Mouse (Mus musculus): ENCODE results near the gene Mmrn1. TPM values are rescaled to one million over a fixed set of nuclear protein-coding genes. Genes with fewer than 3 reads are reported as not detected.

The Mmrn1 gene
- total RNA-seq, 1 experiment, result not detected

DNA sequence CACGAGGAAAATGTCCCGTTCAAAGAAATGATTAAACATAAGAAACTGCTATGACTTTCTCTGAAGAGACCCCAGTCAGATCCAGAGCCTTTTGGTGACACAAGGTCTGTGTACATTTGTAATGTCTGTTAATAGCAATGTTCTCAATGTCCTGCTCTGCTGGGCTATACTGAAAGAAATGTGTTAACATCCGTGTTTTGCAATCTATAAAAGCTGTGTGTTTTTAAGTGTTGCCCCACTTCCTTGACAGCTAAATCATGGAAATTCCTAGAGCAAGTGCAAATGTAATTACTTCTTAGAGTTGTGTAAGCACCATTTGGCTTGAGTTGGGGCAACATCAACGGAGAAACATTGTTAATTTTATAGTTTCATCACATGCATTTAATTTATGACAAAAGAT lies 42.2 kb downstream of the Mmrn1 start:
- H3K27ac ChIP-seq (ENCODE audit: insufficient read depth, low read depth, low read length, poor library complexity, severe bottlenecking), result no peak overlapping the region
- H3K4me3 ChIP-seq (ENCODE audit: insufficient read depth in 1 of 2, low read depth in 1 of 2, low read length in 2 of 2, poor library complexity in 1 of 2, severe bottlenecking in 1 of 2), result no peak overlapping the region
- no peaks in the 10 kb centered on the region for H3K4me1 ChIP-seq (ENCODE audit: control insufficient read depth in 2 of 2, insufficient read depth in 2 of 2, low read length in 2 of 2, poor library complexity in 1 of 2)
- in situ Hi-C loops (cut with MboI; ENCODE audit: low sequenced_read_pairs in 2 of 2, unreplicated experiment in 2 of 2), result no loop called here
- H3K9me3 ChIP-seq (ENCODE audit: control insufficient read depth, insufficient read depth, low read depth, low read length), result no peaks in the 10 kb centered on the region
- TF ChIP-seq ZC3H11A (IDR thresholded peaks at IDR 0.05; ENCODE audit: borderline replicate concordance, low read depth, low read length) (no peak), ZNF384 (IDR thresholded peaks at IDR 0.05; ENCODE audit: low read depth, low read length) (no peak), CHD2 (IDR thresholded peaks at IDR 0.05; ENCODE audit: low read depth, low read length) (no peak), MAFK (IDR thresholded peaks at IDR 0.05; ENCODE audit: insufficient read depth, low read depth, low read length) (no peak), HCFC1 (IDR thresholded peaks at IDR 0.05; ENCODE audit: borderline replicate concordance, insufficient read depth, low read length) (no peak)
- DNase-seq (ENCODE audit: low read depth, low spot score), result no peak
- H3K9ac ChIP-seq (ENCODE audit: insufficient read depth, low read depth, low read length, poor library complexity, severe bottlenecking), result no peak overlapping the region
- H3K36me3 ChIP-seq (ENCODE audit: control insufficient read depth, insufficient read depth, low read length, poor library complexity, severe bottlenecking), result no peaks in the 10 kb centered on the region

GRCm38 (mm10) chr6:60969407-60969806 lies 44.6 kb downstream of the Mmrn1 start:
- TF ChIP-seq MAFK (IDR thresholded peaks at IDR 0.05; ENCODE audit: insufficient read depth, low read depth, low read length) (no peak), CHD2 (IDR thresholded peaks at IDR 0.05; ENCODE audit: low read depth, low read length) (no peak), ZNF384 (IDR thresholded peaks at IDR 0.05; ENCODE audit: low read depth, low read length) (no peak), HCFC1 (IDR thresholded peaks at IDR 0.05; ENCODE audit: borderline replicate concordance, insufficient read depth, low read length) (no peak), ZC3H11A (IDR thresholded peaks at IDR 0.05; ENCODE audit: borderline replicate concordance, low read depth, low read length) (no peak)
- no peak overlapping the region for H3K9ac ChIP-seq (ENCODE audit: insufficient read depth, low read depth, low read length, poor library complexity, severe bottlenecking)
- no peaks in the 10 kb centered on the region for H3K9me3 ChIP-seq (ENCODE audit: control insufficient read depth, insufficient read depth, low read depth, low read length)
- no peak for DNase-seq (ENCODE audit: low read depth, low spot score)
- H3K4me3 ChIP-seq (ENCODE audit: insufficient read depth in 1 of 2, low read depth in 1 of 2, low read length in 2 of 2, poor library complexity in 1 of 2, severe bottlenecking in 1 of 2), result no peak overlapping the region
- no peak overlapping the region for H3K27ac ChIP-seq (ENCODE audit: insufficient read depth, low read depth, low read length, poor library complexity, severe bottlenecking)
- H3K4me1 ChIP-seq (ENCODE audit: control insufficient read depth in 2 of 2, insufficient read depth in 2 of 2, low read length in 2 of 2, poor library complexity in 1 of 2), result no peaks in the 10 kb centered on the region
- H3K36me3 ChIP-seq (ENCODE audit: control insufficient read depth, insufficient read depth, low read length, poor library complexity, severe bottlenecking), result no peaks in the 10 kb centered on the region
- in situ Hi-C loops (cut with MboI; ENCODE audit: low sequenced_read_pairs in 2 of 2, unreplicated experiment in 2 of 2), result no loop called here

- no peak for DNase-seq (ENCODE audit: low read depth, low spot score)
- H3K27ac ChIP-seq (ENCODE audit: insufficient read depth, low read depth, low read length, poor library complexity, severe bottlenecking), result no peak overlapping the region
- no peak overlapping the region for H3K4me3 ChIP-seq (ENCODE audit: insufficient read depth in 1 of 2, low read depth in 1 of 2, low read length in 2 of 2, poor library complexity in 1 of 2, severe bottlenecking in 1 of 2)
- no peaks in the 10 kb centered on the region for H3K36me3 ChIP-seq (ENCODE audit: control insufficient read depth, insufficient read depth, low read length, poor library complexity, severe bottlenecking)
- TF ChIP-seq MAFK (IDR thresholded peaks at IDR 0.05; ENCODE audit: insufficient read depth, low read depth, low read length) (no peak), ZC3H11A (IDR thresholded peaks at IDR 0.05; ENCODE audit: borderline replicate concordance, low read depth, low read length) (no peak), ZNF384 (IDR thresholded peaks at IDR 0.05; ENCODE audit: low read depth, low read length) (no peak), HCFC1 (IDR thresholded peaks at IDR 0.05; ENCODE audit: borderline replicate concordance, insufficient read depth, low read length) (no peak), CHD2 (IDR thresholded peaks at IDR 0.05; ENCODE audit: low read depth, low read length) (no peak)
- in situ Hi-C loops (cut with MboI; ENCODE audit: low sequenced_read_pairs in 2 of 2, unreplicated experiment in 2 of 2), result no loop called here
- no peaks in the 10 kb centered on the region for H3K9me3 ChIP-seq (ENCODE audit: control insufficient read depth, insufficient read depth, low read depth, low read length)
- no peak overlapping the region for H3K9ac ChIP-seq (ENCODE audit: insufficient read depth, low read depth, low read length, poor library complexity, severe bottlenecking)
- no peaks in the 10 kb centered on the region for H3K4me1 ChIP-seq (ENCODE audit: control insufficient read depth in 2 of 2, insufficient read depth in 2 of 2, low read length in 2 of 2, poor library complexity in 1 of 2)
Observed at GRCm38 (mm10) chr6:60970811-60971210, 46.0 kb downstream of the Mmrn1 start.

- in situ Hi-C loops (cut with MboI; ENCODE audit: low sequenced_read_pairs in 2 of 2, unreplicated experiment in 2 of 2), result loop anchor here in 1 of 2 experiments (25.0 kb wide), 1 partner anchor 309 kb away; no protein-coding TSS in a partner anchor
- no peak overlapping the region for H3K4me3 ChIP-seq (ENCODE audit: insufficient read depth in 1 of 2, low read depth in 1 of 2, low read length in 2 of 2, poor library complexity in 1 of 2, severe bottlenecking in 1 of 2)
- TF ChIP-seq ZC3H11A (IDR thresholded peaks at IDR 0.05; ENCODE audit: borderline replicate concordance, low read depth, low read length) (no peak), MAFK (IDR thresholded peaks at IDR 0.05; ENCODE audit: insufficient read depth, low read depth, low read length) (no peak), HCFC1 (IDR thresholded peaks at IDR 0.05; ENCODE audit: borderline replicate concordance, insufficient read depth, low read length) (no peak), ZNF384 (IDR thresholded peaks at IDR 0.05; ENCODE audit: low read depth, low read length) (no peak), CHD2 (IDR thresholded peaks at IDR 0.05; ENCODE audit: low read depth, low read length) (no peak)
Observed at GRCm38 (mm10) chr6:60978610-60979009, 53.8 kb downstream of the Mmrn1 start.

DNA sequence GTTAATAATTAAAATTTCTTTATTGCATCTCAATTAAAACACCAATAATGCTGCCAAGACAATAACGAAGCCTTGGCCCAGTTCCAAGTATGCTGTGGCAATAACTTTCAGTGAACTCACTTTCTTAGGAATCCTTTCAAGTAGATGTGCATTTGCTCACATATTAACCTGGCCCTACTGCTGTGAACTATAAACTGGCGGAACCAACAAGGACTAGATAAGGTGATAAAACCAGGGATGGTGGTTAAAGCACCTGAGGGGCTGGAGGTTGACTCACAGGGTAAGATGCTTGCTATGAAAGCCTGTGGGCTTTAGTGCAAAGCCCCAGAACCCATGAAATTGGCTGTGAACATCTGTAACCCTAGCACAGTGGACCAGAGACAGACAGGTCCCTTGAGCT lies 54.3 kb downstream of the Mmrn1 start:
- DNase-seq (ENCODE audit: low read depth, low spot score), result no peak
- Histone ChIP-seq H3K27ac (ENCODE audit: insufficient read depth, low read depth, low read length, poor library complexity, severe bottlenecking) (no peak overlapping the region), H3K9me3 (ENCODE audit: control insufficient read depth, insufficient read depth, low read depth, low read length) (no peaks in the 10 kb centered on the region), H3K4me3 (ENCODE audit: insufficient read depth in 1 of 2, low read depth in 1 of 2, low read length in 2 of 2, poor library complexity in 1 of 2, severe bottlenecking in 1 of 2) (no peak overlapping the region), H3K9ac (ENCODE audit: insufficient read depth, low read depth, low read length, poor library complexity, severe bottlenecking) (no peak overlapping the region), H3K36me3 (ENCODE audit: control insufficient read depth, insufficient read depth, low read length, poor library complexity, severe bottlenecking) (no peaks in the 10 kb centered on the region), H3K4me1 (ENCODE audit: control insufficient read depth in 2 of 2, insufficient read depth in 2 of 2, low read length in 2 of 2, poor library complexity in 1 of 2) (no peaks in the 10 kb centered on the region)
- in situ Hi-C loops (cut with MboI; ENCODE audit: low sequenced_read_pairs in 2 of 2, unreplicated experiment in 2 of 2), result loop anchor here in 1 of 2 experiments (25.0 kb wide), 1 partner anchor 308 kb away; no protein-coding TSS in a partner anchor
- TF ChIP-seq MAFK (IDR thresholded peaks at IDR 0.05; ENCODE audit: insufficient read depth, low read depth, low read length), result no peak

More at GRCm38 (mm10) chr6:60978610-60979009, 53.8 kb downstream of the Mmrn1 start:
- no peak overlapping the region for H3K27ac ChIP-seq (ENCODE audit: insufficient read depth, low read depth, low read length, poor library complexity, severe bottlenecking)
- H3K4me1 ChIP-seq (ENCODE audit: control insufficient read depth in 2 of 2, insufficient read depth in 2 of 2, low read length in 2 of 2, poor library complexity in 1 of 2), result no peaks in the 10 kb centered on the region
- no peaks in the 10 kb centered on the region for H3K9me3 ChIP-seq (ENCODE audit: control insufficient read depth, insufficient read depth, low read depth, low read length)
- no peak for DNase-seq (ENCODE audit: low read depth, low spot score)
- no peaks in the 10 kb centered on the region for H3K36me3 ChIP-seq (ENCODE audit: control insufficient read depth, insufficient read depth, low read length, poor library complexity, severe bottlenecking)
- no peak overlapping the region for H3K9ac ChIP-seq (ENCODE audit: insufficient read depth, low read depth, low read length, poor library complexity, severe bottlenecking)
